Mouse (Mus musculus): ENCODE data around the gene Ap1g2. TPM values are rescaled to one million over a fixed set of nuclear protein-coding genes. Genes with fewer than 3 reads are reported as not detected.

Gene Ap1g2
- polyA plus RNA-seq, 2 experiments from 2014 or later: 99.1 to 102 TPM

DNA sequence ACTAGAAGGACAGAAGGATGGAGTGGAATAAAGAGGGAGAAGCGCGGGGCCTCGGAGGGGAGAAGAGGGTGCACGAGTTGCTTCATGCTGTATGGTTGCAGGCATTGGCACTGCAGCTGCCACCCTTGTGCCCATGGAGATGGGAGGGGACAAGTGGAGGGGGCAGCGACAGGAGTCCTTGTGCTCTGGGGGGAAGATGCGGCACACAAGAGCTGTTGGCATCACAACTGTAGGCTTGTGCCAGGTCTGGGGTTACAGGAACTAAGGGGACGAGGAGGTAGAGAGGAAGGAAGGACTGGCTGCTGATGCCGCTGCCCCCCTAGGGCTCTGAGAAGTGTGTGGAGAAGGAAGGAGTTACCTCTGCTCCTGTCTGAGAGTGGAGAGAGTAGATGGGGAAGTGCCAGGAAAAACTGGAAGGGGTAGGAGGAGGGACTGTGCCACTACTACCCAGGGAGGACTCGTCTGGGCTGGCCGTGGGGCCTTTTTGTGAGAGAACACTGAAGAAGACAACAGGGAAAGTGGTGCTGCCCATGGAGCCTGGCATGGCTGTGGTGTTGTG is 52.1 kb downstream of the Ap1g2 start:
- no peak for ATAC-seq

DNA sequence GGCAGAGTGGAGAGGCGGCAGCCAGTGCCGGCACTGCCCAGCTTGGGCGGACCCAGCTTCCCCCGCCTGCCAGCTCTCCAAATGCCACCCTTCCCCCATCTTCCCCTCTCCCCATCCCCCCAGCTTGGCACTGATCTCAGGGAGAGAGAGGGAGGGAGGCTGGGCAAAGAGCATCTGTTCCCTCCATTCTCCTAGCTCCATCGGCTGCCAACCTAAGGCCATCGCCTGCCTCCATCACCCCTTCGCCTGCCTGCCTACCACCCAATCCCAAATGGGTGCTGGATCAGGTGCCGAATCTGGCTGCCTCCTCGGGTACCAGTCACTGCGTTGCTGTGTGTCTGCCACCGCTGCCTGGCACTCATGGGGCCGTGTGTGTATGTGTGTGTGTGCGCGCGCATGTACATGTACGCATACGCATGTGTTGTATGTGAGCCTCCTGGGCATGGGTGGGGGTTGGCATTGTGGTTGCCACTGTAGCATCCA is 52.6 kb downstream of the Ap1g2 start:
- ATAC-seq: no peak

DNA sequence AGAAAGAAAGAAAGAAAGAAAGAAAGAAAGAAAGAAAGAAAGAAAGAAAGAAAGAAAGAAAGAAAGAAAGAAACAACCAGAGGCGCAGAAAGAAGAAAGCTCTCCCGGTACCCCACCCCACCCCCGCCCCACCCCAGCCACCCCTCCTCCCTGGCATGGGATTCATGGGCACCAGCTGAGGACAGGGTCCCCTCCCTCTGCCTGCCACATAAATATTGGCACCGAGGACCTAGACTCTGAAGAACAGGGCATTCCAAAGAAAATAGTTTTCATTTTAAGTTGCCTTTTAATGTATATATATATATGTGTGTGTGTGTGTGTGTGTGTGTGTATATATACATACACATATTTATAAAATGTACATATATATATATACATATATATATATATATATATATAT is 53.3 kb downstream of the Ap1g2 start:
- no peak for ATAC-seq

DNA sequence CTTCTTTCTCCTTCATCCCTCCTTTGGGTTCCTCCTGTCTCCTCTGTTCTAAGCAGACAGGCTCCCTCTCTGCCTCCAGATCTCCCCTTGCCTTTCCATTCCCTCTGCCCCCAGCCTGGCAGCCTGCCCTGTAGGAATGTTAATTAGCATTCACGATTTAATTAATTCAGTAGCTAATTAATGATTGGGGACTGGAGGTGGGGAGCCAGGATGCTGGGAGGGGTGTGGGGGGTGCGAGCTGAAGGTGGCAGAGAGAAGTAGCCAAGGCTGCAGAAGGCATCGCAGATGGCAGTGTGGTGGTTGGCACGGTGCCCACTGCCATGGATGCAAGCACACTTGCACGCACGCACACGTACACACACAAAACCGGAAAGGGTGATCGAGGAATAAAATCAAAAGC is 53.9 kb downstream of the Ap1g2 start:
- ATAC-seq: no peak

Other genes starting within 250 kb of the Ap1g2 start
- gene Homez, start 235.6 kb downstream of the Ap1g2 start, polyA plus RNA-seq (2017; shearing (Covaris generic)): 1 to 10 TPM; 5.1 to 8.0 TPM
- gene Ppp1r3e, start 229.0 kb downstream of the Ap1g2 start, polyA plus RNA-seq (2017; shearing (Covaris generic)): under 1 TPM in 1 of 2 experiments, not detected in 1; 0.93 TPM
- gene Bcl2l2, start 223.2 kb downstream of the Ap1g2 start, polyA plus RNA-seq (2017; shearing (Covaris generic)): 1 to 10 TPM; 1.5 to 2.4 TPM
- not detected for gene Gm20521, start 223.2 kb downstream of the Ap1g2 start, polyA plus RNA-seq (2017; shearing (Covaris generic))
- 10 to 100 TPM; 22.8 to 30.8 TPM for gene Pabpn1, start 214.1 kb downstream of the Ap1g2 start, polyA plus RNA-seq (2017; shearing (Covaris generic))
- gene Slc22a17, start 193.5 kb downstream of the Ap1g2 start, polyA plus RNA-seq (2017; shearing (Covaris generic)): 1 to 10 TPM in 1 of 2 experiments, under 1 TPM in 1; 0.52 to 1.1 TPM
- not detected for gene Efs, start 180.5 kb downstream of the Ap1g2 start, polyA plus RNA-seq (2017; shearing (Covaris generic))
- not detected for gene Il25, start 173.9 kb downstream of the Ap1g2 start, polyA plus RNA-seq (2017; shearing (Covaris generic))
- under 1 TPM in 1 of 2 experiments, not detected in 1; 0.50 TPM for gene Cmtm5, start 170.3 kb downstream of the Ap1g2 start, polyA plus RNA-seq (2017; shearing (Covaris generic))
- gene Myh6, start 139.7 kb downstream of the Ap1g2 start, polyA plus RNA-seq (2017; shearing (Covaris generic)): not detected
- not detected for gene Gm17428, start 129.7 kb downstream of the Ap1g2 start, polyA plus RNA-seq (2017; shearing (Covaris generic))
- not detected for gene Myh7, start 112.0 kb downstream of the Ap1g2 start, polyA plus RNA-seq (2017; shearing (Covaris generic))
- 100 to 1,000 TPM; 158 to 174 TPM for gene Ngdn, start 91.1 kb downstream of the Ap1g2 start, polyA plus RNA-seq (2017; shearing (Covaris generic))
- gene Zfhx2, start 14.3 kb downstream of the Ap1g2 start, polyA plus RNA-seq (2017; shearing (Covaris generic)): 1 to 10 TPM; 5.4 to 5.5 TPM
- 10 to 100 TPM in 1 of 2 experiments, 1 to 10 TPM in 1; 9.6 to 11.9 TPM for gene Thtpa, start 11.8 kb downstream of the Ap1g2 start, polyA plus RNA-seq (2017; shearing (Covaris generic))
- not detected for gene Jph4, start 10.3 kb upstream of the Ap1g2 start, polyA plus RNA-seq (2017; shearing (Covaris generic))
- gene Dhrs2, start 115.4 kb upstream of the Ap1g2 start, polyA plus RNA-seq (2017; shearing (Covaris generic)): not detected

All from activated CD4-positive, CD25-positive, alpha-beta regulatory T cell, adult 4 months (primary cell).